Mouse (Mus musculus) small intestine, adult 2 months (tissue): ENCODE measurements around the gene Lyve1.

ENCODE experiments used
- CTCF ChIP-seq: fragments of 200-500 bp; IDR thresholded peaks from 2 replicates; pipeline ENCODE4 v1.5.1; 2012; ENCODE audit warnings: low read depth, mild to moderate bottlenecking, control low read depth, inconsistent platforms, low read length, moderate library complexity, mixed read lengths; ENCODE audit not compliant: insufficient replicate concordance, insufficient read length; ENCODE audit errors: extremely low read depth
- POLR2A ChIP-seq: fragments of 200-500 bp; IDR thresholded peaks from 2 replicates; pipeline ENCODE4 v1.6.1; 2012; ENCODE audit warnings: low read depth, mild to moderate bottlenecking, control low read depth, inconsistent platforms, low read length, moderate library complexity

DNA sequence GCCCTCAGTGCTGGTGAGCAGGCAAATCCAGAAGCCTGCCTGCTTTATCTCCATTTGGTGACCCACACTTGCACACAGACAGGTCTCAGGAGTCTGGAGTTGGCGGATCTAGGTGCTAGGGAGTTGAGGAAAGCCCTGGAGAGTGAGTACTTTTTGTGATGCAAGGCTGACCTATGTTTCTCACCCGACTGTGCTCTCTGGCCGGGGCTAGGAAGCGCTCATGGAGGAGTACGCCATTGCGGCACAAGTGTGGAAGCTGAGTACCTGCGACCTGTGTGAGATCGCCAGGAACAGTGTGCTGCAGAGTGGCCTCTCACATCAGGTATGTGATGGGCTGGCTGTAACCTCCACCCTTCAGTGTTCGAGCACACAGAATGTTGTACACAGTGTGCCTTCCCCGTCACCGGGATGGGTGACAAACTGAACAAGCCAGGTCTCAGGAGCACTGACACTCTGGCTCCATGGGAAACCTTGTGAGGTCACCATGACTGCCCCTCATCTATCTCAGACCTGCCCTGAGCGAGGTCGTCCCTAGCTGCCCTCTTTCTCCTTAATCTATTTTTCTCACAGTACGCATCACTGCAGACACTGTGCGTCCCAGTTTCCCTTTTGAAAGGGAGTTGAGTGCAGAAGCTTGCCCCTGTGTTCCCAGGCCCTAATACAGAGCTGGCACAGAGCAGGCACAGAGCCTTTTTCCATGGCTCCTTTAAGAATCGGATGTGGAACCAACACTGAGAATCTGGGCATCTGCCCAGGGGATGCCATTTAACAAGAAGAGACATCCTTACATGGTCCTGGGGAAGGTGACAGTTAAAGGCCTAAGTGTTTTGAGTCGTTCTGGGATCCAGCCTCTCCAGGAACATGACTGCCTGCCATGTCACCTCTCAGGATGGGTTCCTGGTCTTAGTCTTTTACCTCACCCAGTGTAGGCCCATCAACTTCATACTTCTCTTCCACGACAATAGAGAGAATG lies 53.2 kb downstream of the Lyve1 start:
- TF ChIP-seq CTCF (no peak), POLR2A (no peak)
